Mouse (Mus musculus) regulatory T cell (primary cell): ENCODE measurements at regions not wholly inside any gene's neighbourhood (a gene's known extent, or its start where the extent isn't known, plus 50 kb on each side); places are given as distances from the start of the nearest gene placed in this dataset.

Source experiments
- in situ Hi-C: fragments of 300-600 bp; cut with MboI, MseI; formaldehyde crosslinking; loops from one replicate; pipeline ENCODE4 v1.15.1; 2025; ENCODE audit warnings: high pct_unique_total_duplicates

GRCm38 (mm10) chr9:87784872-87785271 is 53.8 kb upstream of the Tbx18 start:
- in situ Hi-C loops = no loop called here

GRCm38 (mm10) chr9:87811746-87812145 is 80.7 kb upstream of the Tbx18 start:
- in situ Hi-C loops = no loop called here

- in situ Hi-C loops = no loop called here
Observed at GRCm38 (mm10) chr9:87822276-87822675, 91.2 kb upstream of the Tbx18 start.

GRCm38 (mm10) chr9:87824691-87825230 is 93.7 kb upstream of the Tbx18 start:
- in situ Hi-C loops = no loop called here

- in situ Hi-C loops = loop anchor here (10.0 kb wide), 1 partner anchor 429 kb away; no protein-coding TSS in a partner anchor
Observed at GRCm38 (mm10) chr9:87843898-87844297, 112.8 kb upstream of the Tbx18 start.

GRCm38 (mm10) chr9:87844453-87844852 is 113.4 kb upstream of the Tbx18 start:
- in situ Hi-C loops = loop anchor here (10.0 kb wide), 1 partner anchor 430 kb away; no protein-coding TSS in a partner anchor

- in situ Hi-C loops = loop anchor here (10.0 kb wide), 1 partner anchor 434 kb away; no protein-coding TSS in a partner anchor
Observed at GRCm38 (mm10) chr9:87848882-87849281, 117.8 kb upstream of the Tbx18 start.

- in situ Hi-C loops = no loop called here
Observed at GRCm38 (mm10) chr9:87850133-87850532, 119.1 kb upstream of the Tbx18 start.

- in situ Hi-C loops = loop anchor here (10.0 kb wide), 1 partner anchor 1927 kb away; no protein-coding TSS in a partner anchor
Observed at GRCm38 (mm10) chr9:87861588-87861987, 130.5 kb upstream of the Tbx18 start.

- in situ Hi-C loops = loop anchor here (10.0 kb wide), 1 partner anchor 1930 kb away; no protein-coding TSS in a partner anchor
Observed at GRCm38 (mm10) chr9:87865236-87865635, 134.2 kb upstream of the Tbx18 start.

- in situ Hi-C loops = no loop called here
Observed at GRCm38 (mm10) chr9:87872384-87872905, 141.4 kb upstream of the Tbx18 start.

- in situ Hi-C loops = no loop called here
Observed at GRCm38 (mm10) chr9:87882587-87882986, 151.5 kb upstream of the Tbx18 start.

- in situ Hi-C loops = no loop called here
Observed at GRCm38 (mm10) chr9:87883069-87883468, 152.0 kb upstream of the Tbx18 start.

- in situ Hi-C loops = no loop called here
Observed at GRCm38 (mm10) chr9:87894051-87894450, 163.0 kb upstream of the Tbx18 start.

- in situ Hi-C loops = no loop called here
Observed at GRCm38 (mm10) chr9:87894596-87894995, 163.5 kb upstream of the Tbx18 start.

GRCm38 (mm10) chr9:87895526-87895925 is 164.5 kb upstream of the Tbx18 start:
- in situ Hi-C loops = no loop called here

- in situ Hi-C loops = no loop called here
Observed at GRCm38 (mm10) chr9:87897336-87897735, 166.3 kb upstream of the Tbx18 start.

GRCm38 (mm10) chr9:87899368-87899767 is 168.3 kb upstream of the Tbx18 start:
- in situ Hi-C loops = no loop called here

- in situ Hi-C loops = loop anchor here (10.0 kb wide), 1 partner anchor 1065 kb away; no protein-coding TSS in a partner anchor
Observed at GRCm38 (mm10) chr9:87899800-87900199, 168.7 kb upstream of the Tbx18 start.

GRCm38 (mm10) chr9:87921291-87921690 is 190.2 kb upstream of the Tbx18 start:
- in situ Hi-C loops = no loop called here

- in situ Hi-C loops = no loop called here
Observed at GRCm38 (mm10) chr9:87925151-87925550, 194.1 kb upstream of the Tbx18 start.

GRCm38 (mm10) chr9:87933230-87933629 is 202.2 kb upstream of the Tbx18 start:
- in situ Hi-C loops = no loop called here

GRCm38 (mm10) chr9:87952426-87952825 is 221.4 kb upstream of the Tbx18 start:
- in situ Hi-C loops = no loop called here
